Mouse (Mus musculus) liver, postnatal 0 days (tissue): ENCODE data around the gene Rpl10a.

Experiments
- CTCF ChIP-seq: sonication (generic); IDR thresholded peaks from 2 replicates; pipeline ENCODE4 v1.5.1; 2016; ENCODE audit warnings: antibody characterized with exemption, low read depth
- EP300 ChIP-seq: IDR thresholded peaks from 2 replicates; pipeline ENCODE4 v1.6.1; 2016; ENCODE audit warnings: antibody characterized with exemption, low read depth, mild to moderate bottlenecking

DNA sequence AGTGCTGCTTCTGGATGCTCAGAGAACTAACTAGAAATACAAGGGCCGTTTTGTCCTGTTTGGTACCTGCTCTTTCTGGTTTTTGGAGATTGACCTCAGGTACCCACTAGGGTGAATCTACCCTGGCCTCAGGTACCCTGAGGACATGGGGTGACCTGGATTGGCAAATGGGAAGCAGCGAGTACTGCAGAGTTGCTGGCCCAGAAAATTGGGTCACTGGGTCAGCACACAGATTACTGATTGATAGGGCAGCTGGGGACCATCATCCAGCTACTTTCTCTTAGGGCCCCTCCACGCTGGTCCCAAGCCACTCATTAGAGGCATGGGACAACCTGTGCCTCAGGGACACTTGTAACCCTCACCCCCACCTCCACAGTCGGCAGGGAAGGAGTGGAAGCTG is 49.0 kb upstream of the Rpl10a start:
- TF ChIP-seq CTCF (no peak), EP300 (no peak)
